Mouse (Mus musculus): ENCODE data around the gene Mst1r. TPM values are rescaled to one million over a fixed set of nuclear protein-coding genes. Genes with fewer than 3 reads are reported as not detected.
A peak's percentile ranks its signal among the peaks of the same experiment; 100 is the strongest.

Gene Mst1r
- polyA plus RNA-seq, 1 experiment from 2014 or later = 2.3 TPM

DNA sequence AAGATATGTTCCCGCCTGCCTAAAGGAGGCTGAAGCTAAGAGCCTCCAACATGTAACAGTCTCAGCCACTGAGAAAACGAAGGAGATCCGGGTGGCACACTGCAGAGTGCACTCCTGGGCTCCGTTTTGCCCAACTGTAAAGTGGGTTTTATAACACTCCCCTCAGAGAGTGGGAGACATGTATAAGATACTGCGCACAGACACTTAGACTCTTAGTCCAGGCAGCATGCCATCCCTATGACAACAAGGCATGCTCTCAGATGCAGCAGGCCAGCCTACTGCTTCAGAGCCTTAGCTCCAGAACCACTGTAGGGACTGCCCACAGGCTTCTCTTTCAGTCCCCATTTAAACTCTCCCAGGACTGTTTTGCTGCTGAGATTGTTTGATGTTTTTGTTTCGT is 12.2 kb downstream of the Mst1r start:
- H3K4me3 ChIP-seq = no peak overlapping the region
- H3K4me1 ChIP-seq = peaks cover 10% of the 10 kb centered on the region
- H3K27me3 ChIP-seq = peaks cover 11% of the 10 kb centered on the region; the same call in 1 of the 2 replicates
- no peak overlapping the region for H3K27ac ChIP-seq (replicated peaks)
- H3K4me2 ChIP-seq (replicated peaks) = no peak overlapping the region
- no peaks in the 10 kb centered on the region for H3K36me3 ChIP-seq
- WGBS = 81% methylated on average over 6 of the region's 6 CpGs
- H3K9ac ChIP-seq (replicated peaks) = no peak overlapping the region
- no peaks in the 10 kb centered on the region for H3K9me3 ChIP-seq
- no peak for ATAC-seq (ENCODE audit: low FRiP score, low read depth)

DNA sequence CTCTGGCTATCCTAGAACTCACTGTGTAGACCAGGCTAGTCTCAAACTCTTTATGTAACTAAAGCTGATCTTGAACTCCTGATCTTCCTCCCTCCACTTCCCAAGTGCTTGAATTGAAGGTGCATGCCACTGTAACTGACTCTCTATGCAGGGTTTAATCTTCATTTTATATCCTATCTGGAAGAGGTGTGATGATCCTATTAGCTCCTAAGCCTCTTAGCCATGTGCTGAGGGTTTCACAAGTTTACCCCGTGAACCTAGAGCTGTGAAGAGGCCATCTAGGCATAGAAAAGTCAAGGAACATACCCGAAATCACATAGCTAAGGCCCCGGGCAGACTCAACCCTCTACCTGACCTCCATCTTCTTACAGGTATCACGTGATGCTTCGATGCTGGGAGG is 12.8 kb downstream of the Mst1r start:
- 82% methylated on average over 5 of the region's 5 CpGs for WGBS
- Histone ChIP-seq H3K36me3 (no peaks in the 10 kb centered on the region), H3K27ac (replicated peaks) (no peak overlapping the region), H3K4me3 (no peak overlapping the region), H3K27me3 (peaks cover 11% of the 10 kb centered on the region; the same call in 1 of the 2 replicates), H3K4me1 (peaks cover 14% of the 10 kb centered on the region), H3K4me2 (replicated peaks) (no peak overlapping the region), H3K9me3 (no peaks in the 10 kb centered on the region), H3K9ac (replicated peaks) (no peak overlapping the region)
- no peak for ATAC-seq (ENCODE audit: low FRiP score, low read depth)

DNA sequence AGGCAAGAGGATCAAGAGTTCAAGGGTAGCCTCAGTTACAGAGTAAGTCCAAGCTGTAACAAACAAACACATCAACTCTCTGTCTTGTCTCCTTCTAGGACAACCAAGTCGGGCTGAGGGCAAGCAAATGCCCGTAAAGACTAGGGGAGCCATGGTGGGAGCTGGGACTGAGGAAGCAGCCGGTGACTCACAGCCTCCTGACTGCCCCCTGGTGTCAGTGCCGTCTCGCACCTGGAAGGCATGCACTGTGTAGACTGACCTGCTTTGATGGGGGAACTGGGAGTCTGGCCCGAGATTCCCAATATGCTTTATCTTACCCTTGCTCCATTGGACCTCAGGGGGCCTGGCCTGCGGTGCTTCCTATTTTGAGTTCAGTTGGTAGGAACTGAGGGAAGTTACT is 16.3 kb downstream of the Mst1r start:
- ATAC-seq (ENCODE audit: low FRiP score, low read depth) = no peak
- WGBS = 41% methylated on average over 7 of the region's 7 CpGs
- H3K9ac ChIP-seq (replicated peaks) = no peak overlapping the region
- H3K4me3 ChIP-seq = no peak overlapping the region
- peaks cover under 1% of the 10 kb centered on the region; the same call in 1 of the 2 replicates for H3K27me3 ChIP-seq
- H3K4me1 ChIP-seq = peaks cover 21% of the 10 kb centered on the region
- H3K9me3 ChIP-seq = no peaks in the 10 kb centered on the region
- no peak overlapping the region for H3K27ac ChIP-seq (replicated peaks)
- no peaks in the 10 kb centered on the region for H3K36me3 ChIP-seq
- H3K4me2 ChIP-seq (replicated peaks) = no peak overlapping the region

DNA sequence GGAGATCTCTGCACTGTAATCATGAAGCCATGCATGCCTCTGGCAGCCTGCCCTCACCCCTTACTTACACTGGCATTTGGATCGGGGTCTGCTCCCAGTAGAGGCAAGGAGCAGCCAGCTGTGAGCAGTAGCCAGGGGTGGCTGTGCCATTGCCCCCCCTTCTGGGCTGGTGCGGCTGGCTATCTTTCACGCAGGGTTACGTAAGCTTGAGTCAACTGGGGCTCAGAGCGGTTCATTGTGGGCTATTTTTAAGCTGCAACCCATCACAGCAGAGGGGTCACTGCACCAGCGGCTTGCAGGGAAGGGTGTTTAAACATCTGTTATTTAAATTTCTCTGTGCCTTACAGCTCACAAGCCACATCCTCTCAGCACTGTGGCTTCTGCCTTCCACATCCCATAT is 17.3 kb downstream of the Mst1r start:
- Histone ChIP-seq H3K27ac (replicated peaks) (peak overlapping the region; percentile 30; the same call in 1 of the 2 replicates), H3K36me3 (no peaks in the 10 kb centered on the region), H3K9ac (replicated peaks) (no peak overlapping the region), H3K4me2 (replicated peaks) (no peak overlapping the region), H3K27me3 (peaks cover 2% of the 10 kb centered on the region; the same call in 1 of the 2 replicates), H3K9me3 (no peaks in the 10 kb centered on the region), H3K4me1 (peaks cover 17% of the 10 kb centered on the region), H3K4me3 (no peak overlapping the region)
- WGBS = 41% methylated on average over 6 of the region's 6 CpGs
- ATAC-seq (ENCODE audit: low FRiP score, low read depth) = no peak

DNA sequence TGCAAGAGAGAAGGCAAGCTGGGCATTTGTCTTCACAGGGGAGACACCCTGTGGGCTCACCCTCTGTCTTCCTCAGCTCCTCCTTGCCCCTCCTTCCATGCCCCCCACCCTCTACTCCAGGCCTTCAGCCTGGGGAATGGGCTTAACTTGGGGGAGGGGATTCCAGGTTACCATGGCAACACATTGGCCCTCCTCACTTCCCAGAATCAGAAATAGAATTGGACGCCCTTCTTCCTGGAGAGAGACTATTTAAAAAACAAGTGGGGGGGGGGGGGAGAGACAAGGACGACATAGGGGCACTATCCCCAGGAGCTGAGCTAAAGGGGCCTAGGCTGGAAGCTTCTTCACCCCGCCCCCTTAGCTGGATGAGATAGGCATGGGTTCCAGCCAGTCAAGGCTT is 18.6 kb downstream of the Mst1r start:
- no peaks in the 10 kb centered on the region for H3K36me3 ChIP-seq
- peak; percentile 34; the same call in 1 of the 2 replicates for ATAC-seq (ENCODE audit: low FRiP score, low read depth)
- no peak overlapping the region for H3K9ac ChIP-seq (replicated peaks)
- H3K27me3 ChIP-seq = peaks cover 2% of the 10 kb centered on the region; the same call in 1 of the 2 replicates
- H3K27ac ChIP-seq (replicated peaks) = no peak overlapping the region; the same call in 1 of the 2 replicates
- H3K4me1 ChIP-seq = peaks cover 17% of the 10 kb centered on the region
- no peak overlapping the region for H3K4me3 ChIP-seq
- no peak overlapping the region for H3K4me2 ChIP-seq (replicated peaks)
- WGBS = 31% methylated on average over 2 of the region's 3 CpGs
- no peaks in the 10 kb centered on the region for H3K9me3 ChIP-seq

DNA sequence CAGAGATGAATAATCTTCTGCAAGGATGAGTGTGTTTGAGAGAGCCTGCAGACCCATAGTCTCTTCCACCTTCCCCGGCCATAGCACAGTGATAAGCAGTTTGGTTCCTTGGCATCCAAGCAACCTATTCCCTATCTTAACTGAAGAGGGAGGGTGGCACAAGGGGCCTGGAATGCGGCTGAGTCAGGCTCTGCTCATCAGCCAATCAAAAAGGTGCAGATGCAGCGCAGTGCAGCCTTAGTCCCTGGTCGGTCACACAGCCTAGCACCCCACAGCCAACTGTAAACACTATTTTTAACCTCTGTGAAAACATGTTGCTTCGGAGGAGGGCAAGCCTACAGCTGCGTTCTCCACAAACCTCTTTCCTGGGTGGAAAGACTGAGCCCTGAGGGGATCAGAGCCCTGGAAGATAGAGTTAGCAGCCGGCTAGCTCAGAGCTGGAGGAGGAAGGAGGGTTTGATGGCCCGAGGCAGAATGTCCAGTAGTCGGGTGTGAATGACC is 20.3 kb downstream of the Mst1r start:
- Histone ChIP-seq H3K27me3 (peaks cover 2% of the 10 kb centered on the region; the same call in 1 of the 2 replicates), H3K9me3 (no peaks in the 10 kb centered on the region), H3K27ac (replicated peaks) (no peak overlapping the region), H3K4me2 (replicated peaks) (no peak overlapping the region), H3K4me1 (peaks cover 17% of the 10 kb centered on the region), H3K4me3 (no peak overlapping the region), H3K36me3 (no peaks in the 10 kb centered on the region), H3K9ac (replicated peaks) (no peak overlapping the region)
- 66% methylated on average over 9 of the region's 9 CpGs for WGBS
- ATAC-seq (ENCODE audit: low FRiP score, low read depth) = no peak

DNA sequence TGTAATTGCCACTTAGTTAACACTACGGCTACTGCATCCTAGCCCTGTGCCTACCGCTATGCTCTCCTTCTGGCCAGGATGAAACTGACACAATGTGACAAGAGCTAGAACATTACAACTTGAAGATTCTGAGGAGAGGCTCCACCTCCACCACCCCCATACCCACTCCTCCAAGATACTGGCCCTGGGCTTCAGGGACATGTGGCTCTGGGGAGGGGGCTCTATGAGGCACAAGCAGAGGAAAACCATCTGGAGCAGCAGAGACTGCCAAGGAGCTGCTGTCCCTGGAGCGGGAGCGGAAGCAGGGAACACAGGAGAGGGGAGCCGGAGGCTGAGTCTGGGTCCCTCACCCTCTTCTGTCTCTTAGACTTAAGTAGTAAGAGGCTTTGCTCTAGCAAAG is 21.1 kb downstream of the Mst1r start:
- Histone ChIP-seq H3K36me3 (no peaks in the 10 kb centered on the region), H3K4me3 (no peak overlapping the region), H3K9ac (replicated peaks) (no peak overlapping the region), H3K27ac (replicated peaks) (no peak overlapping the region), H3K4me1 (peaks cover 21% of the 10 kb centered on the region), H3K4me2 (replicated peaks) (no peak overlapping the region), H3K27me3 (peaks cover 2% of the 10 kb centered on the region; the same call in 1 of the 2 replicates), H3K9me3 (no peaks in the 10 kb centered on the region)
- WGBS = 84% methylated on average over 5 of the region's 5 CpGs
- no peak for ATAC-seq (ENCODE audit: low FRiP score, low read depth)

DNA sequence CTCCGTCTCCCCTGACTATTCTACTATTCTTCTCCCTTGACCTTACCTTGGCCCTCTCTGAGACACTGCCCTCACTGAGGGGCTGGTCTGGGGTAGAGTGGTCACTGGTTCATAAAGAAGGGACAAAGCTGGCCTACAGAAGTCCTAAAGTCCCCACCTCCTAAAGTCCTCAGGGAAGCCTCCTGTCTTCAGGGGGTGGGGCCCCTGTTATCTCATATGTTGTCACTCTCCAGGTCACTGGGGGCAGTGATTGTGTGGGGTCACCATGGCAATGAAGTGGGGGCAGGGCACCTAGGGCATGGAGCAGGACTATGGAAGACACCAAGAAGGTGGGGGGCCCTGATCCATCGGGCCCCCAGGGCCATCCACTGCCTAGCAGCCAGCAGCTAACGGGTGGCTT is 21.5 kb downstream of the Mst1r start, which contains the start of gene Actl11:
Actl11 (plus strand) TSS at position 301 of the 400 bp plus-strand sequence.
- WGBS = 76% methylated on average over 3 of the region's 3 CpGs
- no peak within 1 kb of the TSS for H3K9ac ChIP-seq (replicated peaks)
- H3K9me3 ChIP-seq = no peaks in the 10 kb centered on the region
- no peak within 1 kb of the TSS for H3K4me2 ChIP-seq (replicated peaks)
- H3K36me3 ChIP-seq = no peaks in the 10 kb centered on the region
- no peak within 1 kb of the TSS for H3K27ac ChIP-seq (replicated peaks)
- no peak within 1 kb of the TSS for H3K4me3 ChIP-seq
- peaks cover 2% of the 10 kb centered on the region; the same call in 1 of the 2 replicates for H3K27me3 ChIP-seq
- no peak for ATAC-seq (ENCODE audit: low FRiP score, low read depth)
- peaks cover 21% of the 10 kb centered on the region for H3K4me1 ChIP-seq

DNA sequence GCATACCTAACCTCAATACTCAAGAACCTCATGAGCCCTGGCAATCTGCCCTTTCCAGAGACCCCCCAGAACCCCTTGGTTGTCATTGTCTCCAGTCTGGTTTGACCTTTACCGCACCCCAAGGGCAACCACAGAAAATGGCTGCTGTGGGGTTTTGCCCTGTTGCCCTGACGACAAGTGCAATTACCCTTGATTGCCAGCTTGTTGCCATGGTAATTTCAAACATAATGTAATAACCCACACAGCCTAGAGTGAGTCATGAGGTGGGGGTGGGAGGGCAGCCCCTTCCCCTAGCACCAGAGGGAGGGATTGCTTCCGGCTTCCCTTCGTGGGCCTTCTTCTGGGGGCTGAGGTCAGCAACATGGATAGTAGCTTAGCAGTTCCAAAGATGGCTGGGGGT is 25.5 kb downstream of the Mst1r start:
- no peak overlapping the region for H3K4me3 ChIP-seq
- ATAC-seq (ENCODE audit: low FRiP score, low read depth) = no peak
- WGBS = 70% methylated on average over 4 of the region's 4 CpGs

DNA sequence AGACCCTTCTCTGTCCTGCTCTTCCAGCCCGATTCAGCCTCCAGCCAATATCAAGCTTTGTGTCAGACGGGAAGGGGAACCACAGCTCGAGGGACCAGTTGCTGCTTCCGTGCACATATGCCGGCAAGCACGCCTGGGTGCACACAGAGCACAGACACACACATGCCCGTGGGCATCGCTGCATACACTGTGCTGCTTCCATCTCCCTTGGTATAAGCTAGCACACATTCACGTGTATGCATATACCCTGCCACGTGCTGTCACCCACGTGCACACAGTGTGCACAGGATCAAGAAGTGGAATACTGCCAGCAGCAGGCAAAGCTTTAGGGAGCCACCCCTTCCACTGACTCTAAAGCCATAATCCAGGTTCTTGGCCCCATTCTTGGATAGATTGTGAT is 27.5 kb downstream of the Mst1r start:
- H3K27me3 ChIP-seq = peaks cover 33% of the 10 kb centered on the region
- no peak for ATAC-seq (ENCODE audit: low FRiP score, low read depth)
- H3K4me3 ChIP-seq = no peak overlapping the region
- H3K4me1 ChIP-seq = peaks cover 26% of the 10 kb centered on the region
- H3K27ac ChIP-seq (replicated peaks) = no peak overlapping the region
- H3K36me3 ChIP-seq = no peaks in the 10 kb centered on the region
- no peak overlapping the region for H3K4me2 ChIP-seq (replicated peaks)
- H3K9ac ChIP-seq (replicated peaks) = no peak overlapping the region
- H3K9me3 ChIP-seq = no peaks in the 10 kb centered on the region
- 93% methylated on average over 11 of the region's 11 CpGs for WGBS

More for the DNA sequence above, 25.5 kb downstream of the Mst1r start:
- H3K4me1 ChIP-seq = peaks cover 23% of the 10 kb centered on the region
- no peaks in the 10 kb centered on the region for H3K9me3 ChIP-seq
- H3K27me3 ChIP-seq = peaks cover 30% of the 10 kb centered on the region
- no peak overlapping the region for H3K27ac ChIP-seq (replicated peaks)
- H3K36me3 ChIP-seq = no peaks in the 10 kb centered on the region
- H3K4me2 ChIP-seq (replicated peaks) = no peak overlapping the region
- H3K9ac ChIP-seq (replicated peaks) = no peak overlapping the region

DNA sequence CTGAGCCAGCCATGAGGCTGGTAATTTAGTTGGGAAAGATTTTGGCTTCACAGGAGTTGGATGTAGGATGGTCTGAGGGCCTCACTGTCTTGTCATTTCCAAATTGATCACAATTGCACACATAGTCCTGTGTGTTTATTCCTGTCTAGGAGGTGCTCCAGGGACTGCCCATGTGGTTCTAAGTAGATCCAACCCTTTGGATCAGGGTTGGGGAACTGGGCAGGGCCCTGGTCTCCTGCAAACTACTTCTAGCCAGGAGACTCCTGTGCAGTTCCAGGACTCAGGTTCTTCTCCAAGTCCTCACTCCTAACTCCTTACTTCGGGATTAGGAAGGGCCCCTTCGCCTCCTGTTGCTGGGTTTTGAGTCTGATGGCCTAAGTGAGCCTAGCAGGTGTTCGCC is 28.7 kb downstream of the Mst1r start, which contains the start of gene Camkv:
Camkv (plus strand) TSS at position 301 of the 400 bp plus-strand sequence.
- 7% methylated on average over 3 of the region's 3 CpGs for WGBS
- peaks cover 33% of the 10 kb centered on the region for H3K27me3 ChIP-seq
- H3K36me3 ChIP-seq = no peaks in the 10 kb centered on the region
- ATAC-seq (ENCODE audit: low FRiP score, low read depth) = peak; percentile 23; the same call in 1 of the 2 replicates
- H3K27ac ChIP-seq (replicated peaks) = no peak within 1 kb of the TSS
- peak within 1 kb of the TSS; percentile 63 for H3K9ac ChIP-seq (replicated peaks)
- H3K9me3 ChIP-seq = no peaks in the 10 kb centered on the region
- peak within 1 kb of the TSS; percentile 72 for H3K4me2 ChIP-seq (replicated peaks)
- H3K4me3 ChIP-seq = peak within 1 kb of the TSS; percentile 50
- peaks cover 26% of the 10 kb centered on the region for H3K4me1 ChIP-seq

DNA sequence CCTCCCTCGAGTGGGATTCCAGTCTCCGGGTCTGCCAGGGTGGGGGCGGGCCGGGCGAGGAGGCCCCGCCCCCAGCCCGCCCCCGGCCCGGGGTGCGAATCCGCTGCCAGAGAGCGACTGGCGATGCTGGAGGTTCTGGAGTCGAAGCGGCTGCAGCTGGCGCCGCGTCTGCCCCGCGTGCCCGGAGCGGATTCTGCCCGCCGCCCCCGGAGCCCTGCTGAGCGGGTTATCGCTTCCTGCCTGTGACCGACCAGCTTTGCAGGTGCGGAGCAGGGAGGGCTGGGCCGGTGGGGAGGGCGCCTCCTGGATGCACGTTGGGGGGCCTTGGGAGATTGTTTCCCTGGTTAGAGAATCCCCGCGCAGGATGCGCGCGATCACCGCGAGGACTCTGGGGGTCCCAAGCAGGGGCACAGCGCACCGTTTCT is 29.1 kb downstream of the Mst1r start:
- Histone ChIP-seq H3K27ac (replicated peaks) (no peak overlapping the region), H3K27me3 (peaks cover 33% of the 10 kb centered on the region), H3K4me1 (peaks cover 26% of the 10 kb centered on the region), H3K4me3 (peak overlapping the region; percentile 50), H3K4me2 (replicated peaks) (peak overlapping the region; percentile 72), H3K9ac (replicated peaks) (peak overlapping the region; percentile 63), H3K9me3 (no peaks in the 10 kb centered on the region), H3K36me3 (no peaks in the 10 kb centered on the region)
- 1% methylated on average over 30 of the region's 41 CpGs for WGBS
- peak; percentile 54 for ATAC-seq (ENCODE audit: low FRiP score, low read depth)

All from midbrain, embryonic 12.5 days (tissue).